Mouse (Mus musculus): ENCODE data around the gene Atl1. TPM values are rescaled to one million over a fixed set of nuclear protein-coding genes. Genes with fewer than 3 reads are reported as not detected.

Gene Atl1
- total and polyA plus RNA-seq, 3 experiments: 0.50 to 1.0 TPM; not detected in 1

GRCm38 (mm10) chr12:69904991-69905390, 12.6 kb downstream of the Atl1 start:
- no peak overlapping the region for H3K4me3 ChIP-seq (ENCODE audit: control insufficient read depth in 1 of 2, insufficient read depth in 1 of 2, low read depth in 2 of 2, low read length in 2 of 2)
- H3K27ac ChIP-seq (ENCODE audit: control insufficient read depth, low read depth, low read length): no peak overlapping the region
- DNase-seq (ENCODE audit: low read depth, low spot score): no peak

GRCm38 (mm10) chr12:69907667-69908510, 15.5 kb downstream of the Atl1 start:
- H3K36me3 ChIP-seq (ENCODE audit: control insufficient read depth in 1 of 2, insufficient read depth in 2 of 2, low read length in 2 of 2): no peaks in the 10 kb centered on the region
- no peak overlapping the region for H3K9ac ChIP-seq (ENCODE audit: control insufficient read depth, low read depth, low read length, poor library complexity, severe bottlenecking)
- H3K27me3 ChIP-seq (ENCODE audit: control insufficient read depth in 1 of 2, insufficient read depth in 2 of 2, low read length in 2 of 2): no peaks in the 10 kb centered on the region
- no peaks in the 10 kb centered on the region for H3K9me3 ChIP-seq (replicated peaks; ENCODE audit: insufficient read depth, low read length)
- H3K4me1 ChIP-seq (ENCODE audit: control insufficient read depth in 1 of 2, insufficient read depth in 2 of 2, low read length in 2 of 2): no peaks in the 10 kb centered on the region
- no peak overlapping the region for H3K27ac ChIP-seq (ENCODE audit: control insufficient read depth, low read depth, low read length)
- no peak overlapping the region for H3K4me3 ChIP-seq (ENCODE audit: control insufficient read depth in 1 of 2, insufficient read depth in 1 of 2, low read depth in 2 of 2, low read length in 2 of 2)
- H3K79me2 ChIP-seq (ENCODE audit: control insufficient read depth, insufficient read depth, low read length, poor library complexity): no peaks in the 10 kb centered on the region
- no peak for TF ChIP-seq KAT2A (conservative IDR thresholded peaks at IDR 0.05; ENCODE audit: low read depth, low read length)
- no peak for TF ChIP-seq UBTF (IDR thresholded peaks at IDR 0.05; ENCODE audit: borderline replicate concordance, insufficient read depth, low read depth, low read length)
- TF ChIP-seq ZMIZ1 (IDR thresholded peaks at IDR 0.05; ENCODE audit: low read depth, low read length): no peak
- TF ChIP-seq MEF2A (IDR thresholded peaks at IDR 0.05; ENCODE audit: extremely low read depth, insufficient replicate concordance, low read depth, low read length, poor library complexity, severe bottlenecking): no peak
- TF ChIP-seq SIN3A (IDR thresholded peaks at IDR 0.05; ENCODE audit: low read length): no peak
- TF ChIP-seq USF1 (IDR thresholded peaks at IDR 0.05; ENCODE audit: low read depth, low read length): no peak
- no peak for TF ChIP-seq BHLHE40 (IDR thresholded peaks at IDR 0.05; ENCODE audit: borderline replicate concordance, low read depth, low read length)
- TF ChIP-seq MAX (IDR thresholded peaks at IDR 0.05; ENCODE audit: low read length): no peak
- no peak for TF ChIP-seq HCFC1 (IDR thresholded peaks at IDR 0.05; ENCODE audit: low read depth, low read length)
- TF ChIP-seq NRF1 (IDR thresholded peaks at IDR 0.05; ENCODE audit: insufficient read depth, low read depth, low read length, poor library complexity, severe bottlenecking): no peak
- no peak for TF ChIP-seq NELFE (IDR thresholded peaks at IDR 0.05; ENCODE audit: low read depth, low read length)
- no peak for TF ChIP-seq RAD21 (IDR thresholded peaks at IDR 0.05; ENCODE audit: low read depth, low read length)
- TF ChIP-seq POLR2AphosphoS5 (IDR thresholded peaks at IDR 0.05; ENCODE audit: borderline replicate concordance, low read depth, low read length): no peak
- TF ChIP-seq MXI1 (IDR thresholded peaks at IDR 0.05; ENCODE audit: low read depth, low read length): no peak
- no peak for DNase-seq (ENCODE audit: low read depth, low spot score)

More at GRCm38 (mm10) chr12:69904991-69905390, 12.6 kb downstream of the Atl1 start:
- H3K79me2 ChIP-seq (ENCODE audit: control insufficient read depth, insufficient read depth, low read length, poor library complexity): no peaks in the 10 kb centered on the region
- TF ChIP-seq MXI1 (IDR thresholded peaks at IDR 0.05; ENCODE audit: low read depth, low read length) (no peak), JUND (IDR thresholded peaks at IDR 0.05; ENCODE audit: low read depth, low read length) (no peak), POLR2AphosphoS2 (IDR thresholded peaks at IDR 0.05; ENCODE audit: low read length) (no peak), MAZ (IDR thresholded peaks at IDR 0.05; ENCODE audit: low read depth, low read length) (no peak), ZMIZ1 (IDR thresholded peaks at IDR 0.05; ENCODE audit: low read depth, low read length) (no peak), CHD2 (IDR thresholded peaks at IDR 0.05; ENCODE audit: low read length) (no peak), UBTF (IDR thresholded peaks at IDR 0.05; ENCODE audit: borderline replicate concordance, insufficient read depth, low read depth, low read length) (no peak), ZNF384 (IDR thresholded peaks at IDR 0.05; ENCODE audit: low read depth, low read length) (no peak), HCFC1 (IDR thresholded peaks at IDR 0.05; ENCODE audit: low read depth, low read length) (no peak), MYB (IDR thresholded peaks at IDR 0.05; ENCODE audit: low read depth, low read length) (no peak), CTCF (IDR thresholded peaks at IDR 0.05 in 2 of 3, conservative IDR thresholded peaks at IDR 0.05 in 1 of 3; ENCODE audit: control insufficient read depth in 1 of 3, insufficient read depth in 1 of 3, low read depth in 2 of 3, low read length in 3 of 3, poor library complexity in 1 of 3, severe bottlenecking in 1 of 3) (no peak), EP300 (IDR thresholded peaks at IDR 0.05; ENCODE audit: low read depth in 1 of 2, low read length in 2 of 2) (no peak), POLR2AphosphoS5 (IDR thresholded peaks at IDR 0.05; ENCODE audit: borderline replicate concordance, low read depth, low read length) (no peak)
- H3K9me3 ChIP-seq (replicated peaks; ENCODE audit: insufficient read depth, low read length): no peaks in the 10 kb centered on the region
- H3K36me3 ChIP-seq (ENCODE audit: control insufficient read depth in 1 of 2, insufficient read depth in 2 of 2, low read length in 2 of 2): no peaks in the 10 kb centered on the region
- no peak overlapping the region for H3K9ac ChIP-seq (ENCODE audit: control insufficient read depth, low read depth, low read length, poor library complexity, severe bottlenecking)
- no peaks in the 10 kb centered on the region for H3K4me1 ChIP-seq (ENCODE audit: control insufficient read depth in 1 of 2, insufficient read depth in 2 of 2, low read length in 2 of 2)
- H3K27me3 ChIP-seq (ENCODE audit: control insufficient read depth in 1 of 2, insufficient read depth in 2 of 2, low read length in 2 of 2): no peaks in the 10 kb centered on the region
